Mouse (Mus musculus) hindbrain, embryonic 11.5 days (tissue): ENCODE data around the gene Tmem41b. TPM values are rescaled to one million over a fixed set of nuclear protein-coding genes. Genes with fewer than 3 reads are reported as not detected.
A peak's percentile ranks its signal among the peaks of the same experiment; 100 is the strongest.
"Not testable (repeated sequence)": the region's sequence is repeated elsewhere in the genome, so short reads cannot be mapped to it uniquely, and the experiment has no call there.

Source experiments
- ATAC-seq: fragments of 200-750 bp; cut with Nextera tagmentation; 2 replicates; pipeline ENCODE4 v1.8.0; 2017; ENCODE audit warnings: mild to moderate bottlenecking, moderate TSS enrichment, moderate library complexity; ENCODE audit not compliant: low FRiP score
- DNase-seq: peaks from one replicate; pipeline ENCODE4 v3.0.0-alpha.2; 2015; ENCODE audit warnings: low spot score
- H3K27ac ChIP-seq: fragments of 300-500 bp; sonication (generic); 2 replicates; pipeline ENCODE4 v1.5.1; 2014; ENCODE audit warnings: mild to moderate bottlenecking, low read depth, low read length
- H3K27me3 ChIP-seq: fragments of 300-500 bp; sonication (generic); 2 replicates; pipeline ENCODE4 v1.6.1; 2014; ENCODE audit warnings: mild to moderate bottlenecking, low read length, moderate library complexity, mixed read lengths; ENCODE audit not compliant: control insufficient read depth, insufficient read depth
- H3K36me3 ChIP-seq: fragments of 300-500 bp; sonication (generic); 2 replicates; pipeline ENCODE4 v1.6.1; 2014; ENCODE audit warnings: mild to moderate bottlenecking, low read length, moderate library complexity, mixed read lengths; ENCODE audit not compliant: control insufficient read depth, insufficient read depth
- H3K4me1 ChIP-seq: fragments of 300-500 bp; sonication (generic); replicated peaks from 2 replicates; pipeline ENCODE4 v1.6.1; 2014; ENCODE audit warnings: low read length, mixed read lengths; ENCODE audit not compliant: control insufficient read depth, insufficient read depth
- H3K4me2 ChIP-seq: fragments of 300-500 bp; sonication (generic); replicated peaks from 2 replicates; pipeline ENCODE4 v1.6.1; 2014; ENCODE audit warnings: mild to moderate bottlenecking, low read depth, low read length
- H3K4me3 ChIP-seq: fragments of 300-500 bp; sonication (generic); 2 replicates; pipeline ENCODE4 v1.5.1; 2014; ENCODE audit warnings: low read depth, low read length
- H3K9ac ChIP-seq: fragments of 300-500 bp; sonication (generic); 2 replicates; pipeline ENCODE4 v1.6.1; 2014; ENCODE audit warnings: low read depth, low read length
- H3K9me3 ChIP-seq: fragments of 300-500 bp; sonication (generic); 2 replicates; pipeline ENCODE4 v1.6.1; 2016; ENCODE audit warnings: low read length; ENCODE audit not compliant: control insufficient read depth
- WGBS: fragments of 180-500 bp; shearing (Covaris S2); extraction: QIAGEN DNeasy Blood & Tissue Kit; methylation state at CpG from one replicate; pipeline ENCODE4 v1.1.7; 2014; 5-methylcytosine and 5-hydroxymethylcytosine counted together
- polyA plus RNA-seq: library from polyadenylated mRNA; unstranded; fragments of >200 nt; fragmentation: Nextera tagmentation; extraction: Ambion mirVana; gene quantifications from 2 replicates; pipeline ENCODE4 v1.2.1, GENCODE M21; 2014

Tmem41b gene
- polyA plus RNA-seq, 1 experiment from 2014 or later: 84.8 TPM

- peak overlapping the region; percentile 65 for H3K9ac ChIP-seq
- H3K4me1 ChIP-seq: no peaks in the 10 kb centered on the region
- peak overlapping the region; percentile 64 for H3K4me3 ChIP-seq
- DNase-seq (peak; percentile 99), ATAC-seq (peak; percentile 99)
- 0 out of 2 replicates have a peak, but pooled peaks cover 2% of the 10 kb centered on the region for H3K36me3 ChIP-seq
- no peaks in the 10 kb centered on the region for H3K27me3 ChIP-seq
- peak overlapping the region; percentile 80 for H3K4me2 ChIP-seq
- H3K27ac ChIP-seq: peak overlapping the region; percentile 83
- under 1% methylated on average over 43 of the region's 43 CpGs for WGBS
- H3K9me3 ChIP-seq: no peaks in the 10 kb centered on the region
Measured at GRCm38 (mm10) chr7:109986133-109986669, 528 bp downstream of the Tmem41b start.

GRCm38 (mm10) chr7:109985661-109986132 is 1.0 kb downstream of the Tmem41b start:
- DNase-seq (peak; percentile 40), ATAC-seq (peak; percentile 84)
- H3K4me1 ChIP-seq: no peaks in the 10 kb centered on the region
- no peaks in the 10 kb centered on the region for H3K9me3 ChIP-seq
- peak overlapping the region; percentile 62 for H3K27ac ChIP-seq
- peak overlapping the region; percentile 80 for H3K4me2 ChIP-seq
- H3K4me3 ChIP-seq: peak overlapping the region; percentile 64
- under 1% methylated on average over 27 of the region's 27 CpGs for WGBS
- H3K36me3 ChIP-seq: 0 out of 2 replicates have a peak, but pooled peaks cover 2% of the 10 kb centered on the region
- no peaks in the 10 kb centered on the region for H3K27me3 ChIP-seq
- peak overlapping the region; percentile 65 for H3K9ac ChIP-seq

DNA sequence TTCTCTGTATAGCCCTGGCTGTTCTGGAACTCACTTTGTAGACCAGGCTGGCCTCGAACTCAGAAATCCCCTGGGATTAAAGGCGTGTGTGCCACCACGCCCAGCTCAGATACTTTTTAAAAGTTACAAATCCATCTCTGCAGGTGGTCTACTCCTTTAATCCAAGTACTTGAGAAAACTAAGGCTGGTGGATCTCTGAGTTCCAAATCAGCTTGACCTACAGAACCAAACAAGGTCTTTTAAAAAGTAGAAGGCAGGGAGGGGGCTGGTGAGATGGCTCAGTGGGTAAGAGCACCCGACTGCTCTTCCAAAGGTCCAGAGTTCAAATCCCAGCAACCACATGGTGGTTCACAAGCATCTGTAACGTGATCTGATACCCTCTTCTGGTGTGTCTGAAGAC is 2.1 kb downstream of the Tmem41b start:
- H3K4me3 ChIP-seq, H3K9me3 ChIP-seq, H3K9ac ChIP-seq, ATAC-seq, DNase-seq, H3K27me3 ChIP-seq, H3K4me1 ChIP-seq, H3K36me3 ChIP-seq, H3K27ac ChIP-seq, H3K4me2 ChIP-seq: not testable (repeated sequence)
- WGBS: 87% methylated on average over 5 of the region's 5 CpGs

GRCm38 (mm10) chr7:109977131-109977530 is 9.6 kb downstream of the Tmem41b start:
- ATAC-seq: not testable (repeated sequence)

GRCm38 (mm10) chr7:109975966-109976715 is 10.6 kb downstream of the Tmem41b start:
- no peak overlapping the region for H3K4me3 ChIP-seq
- DNase-seq: no peak
- H3K27me3 ChIP-seq: no peaks in the 10 kb centered on the region
- no peaks in the 10 kb centered on the region for H3K4me1 ChIP-seq
- no peaks in the 10 kb centered on the region for H3K9me3 ChIP-seq
- no peak overlapping the region for H3K9ac ChIP-seq
- H3K4me2 ChIP-seq: no peak overlapping the region
- WGBS: 93% methylated on average over 6 of the region's 6 CpGs
- H3K36me3 ChIP-seq: no peaks in the 10 kb centered on the region
- no peak for ATAC-seq
- H3K27ac ChIP-seq: no peak overlapping the region

More at GRCm38 (mm10) chr7:109977131-109977530, 9.6 kb downstream of the Tmem41b start:
- H3K27me3 ChIP-seq, H3K9ac ChIP-seq, H3K4me3 ChIP-seq, H3K36me3 ChIP-seq, H3K27ac ChIP-seq, H3K4me2 ChIP-seq, H3K4me1 ChIP-seq, H3K9me3 ChIP-seq: not testable (repeated sequence)
- peak; percentile 26 for DNase-seq
- 77% methylated on average over 5 of the region's 5 CpGs for WGBS

DNA sequence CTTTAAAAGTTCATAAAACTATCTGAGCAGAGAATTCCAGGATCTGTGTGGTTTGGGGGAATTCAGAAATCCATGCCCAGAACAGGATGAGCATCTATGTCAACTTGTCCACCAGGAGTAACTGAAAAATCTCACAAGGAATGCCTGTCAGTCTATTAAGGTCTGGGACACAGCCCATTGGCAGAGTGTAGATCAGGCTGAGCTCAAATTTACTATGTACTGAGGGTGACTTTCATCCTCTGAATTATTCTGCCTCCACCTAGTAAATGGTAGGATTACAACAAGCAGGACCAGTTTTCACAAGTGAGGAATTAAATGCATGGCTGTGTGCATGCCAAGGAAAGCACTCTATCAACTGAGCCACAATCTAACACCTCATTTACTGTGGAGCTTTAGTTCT is 17.2 kb downstream of the Tmem41b start:
- Histone ChIP-seq H3K9ac (no peak overlapping the region), H3K4me1 (no peaks in the 10 kb centered on the region), H3K27me3 (no peaks in the 10 kb centered on the region), H3K27ac (no peak overlapping the region), H3K36me3 (no peaks in the 10 kb centered on the region), H3K4me3 (no peak overlapping the region), H3K9me3 (no peaks in the 10 kb centered on the region), H3K4me2 (no peak overlapping the region)
- ATAC-seq (no peak), DNase-seq (no peak)

- Histone ChIP-seq H3K9me3 (no peaks in the 10 kb centered on the region), H3K4me3 (no peak overlapping the region), H3K9ac (no peak overlapping the region), H3K27ac (0 out of 2 replicates have a peak overlapping the region, but pooled peaks have one; percentile 27), H3K4me2 (no peak overlapping the region), H3K36me3 (no peaks in the 10 kb centered on the region), H3K27me3 (no peaks in the 10 kb centered on the region), H3K4me1 (no peaks in the 10 kb centered on the region)
- ATAC-seq (peak; percentile 71), DNase-seq (peak; percentile 40)
- WGBS: 0% methylated on average over 1 of the region's 2 CpGs
Measured at GRCm38 (mm10) chr7:109968924-109969450, 17.7 kb downstream of the Tmem41b start.

GRCm38 (mm10) chr7:109967805-109968579 is 18.7 kb downstream of the Tmem41b start:
- no peak overlapping the region for H3K4me3 ChIP-seq
- H3K4me2 ChIP-seq: no peak overlapping the region
- 83% methylated on average over 11 of the region's 11 CpGs for WGBS
- H3K36me3 ChIP-seq: no peaks in the 10 kb centered on the region
- DNase-seq: no peak
- peak; percentile 38 for ATAC-seq
- H3K27ac ChIP-seq: peak overlapping the region; percentile 43; the same call in 1 of the 2 replicates
- no peak overlapping the region for H3K9ac ChIP-seq
- no peaks in the 10 kb centered on the region for H3K27me3 ChIP-seq
- H3K4me1 ChIP-seq: no peaks in the 10 kb centered on the region
- H3K9me3 ChIP-seq: no peaks in the 10 kb centered on the region
